Comparison of ENCODE assay signal across 17 mouse cellular contexts in the genomic region with DNA sequence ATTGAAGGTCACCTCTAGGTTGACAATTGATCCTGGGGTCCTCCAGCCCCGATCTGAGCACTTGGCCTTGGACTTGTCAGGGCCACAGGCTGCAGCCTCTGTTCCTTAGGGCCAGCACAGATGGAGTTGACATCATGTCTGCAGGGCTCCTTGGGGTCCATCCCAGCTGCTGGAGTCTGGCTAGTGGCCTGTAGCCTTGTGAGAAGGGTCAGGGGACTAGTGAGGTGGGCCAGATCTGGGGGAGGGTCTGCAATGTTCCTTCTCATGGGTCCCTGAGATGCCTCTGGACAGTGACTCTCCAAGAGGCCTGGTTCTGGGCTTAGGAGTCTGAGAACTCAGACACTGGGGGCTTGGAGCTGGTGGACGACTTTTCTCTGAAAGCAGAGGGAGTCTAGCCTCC.
"Had no signal": no experiment of that assay in that cellular context is flagged by ENCODE, and none has a peak within 500 bp of the region (broad histone marks: within the 10 kb centered on the region; RNA-seq: fewer than 3 reads in every experiment).

No protein-coding gene starts in this region.

- H3K27ac ChIP-seq: left cerebral cortex, adult 2 months; liver, embryonic 13.5 days; neural tube, embryonic 12.5 days; neural tube, embryonic 15.5 days; stomach, embryonic 15.5 days had no signal

- H3K9ac ChIP-seq: liver, embryonic 13.5 days; neural tube, embryonic 12.5 days; neural tube, embryonic 15.5 days; stomach, embryonic 15.5 days had no signal

- H3K4me3 ChIP-seq: left cerebral cortex, adult 2 months; liver, embryonic 13.5 days; neural tube, embryonic 12.5 days; neural tube, embryonic 15.5 days; stomach, embryonic 15.5 days had no signal

- H3K27me3 ChIP-seq: liver, embryonic 13.5 days; neural tube, embryonic 15.5 days; stomach, embryonic 15.5 days had no signal

- DNase-seq: kidney, postnatal 10 days; kidney, postnatal 36 days; layer of hippocampus, postnatal 36 days; liver, embryonic 13.5 days; lung, adult 2 months; lung, postnatal 14 days; lung, postnatal 4 days; midbrain, embryonic 14.5 days; right cerebral cortex, adult 18-20 months; right cerebral cortex, postnatal 14 days; right cerebral cortex, postnatal 4 days; thymus, postnatal 25 days had no signal

- H3K36me3 ChIP-seq: liver, embryonic 13.5 days; neural tube, embryonic 12.5 days; neural tube, embryonic 15.5 days; stomach, embryonic 15.5 days had no signal

- H3K9me3 ChIP-seq: liver, embryonic 13.5 days; neural tube, embryonic 15.5 days; stomach, embryonic 15.5 days had no signal

- H3K4me1 ChIP-seq: liver, embryonic 13.5 days; neural tube, embryonic 12.5 days; stomach, embryonic 15.5 days had no signal

- H3K4me2 ChIP-seq: liver, embryonic 13.5 days; midbrain, embryonic 11.5 days; neural tube, embryonic 12.5 days; neural tube, embryonic 15.5 days; stomach, embryonic 15.5 days had no signal
